Mouse (Mus musculus) heart, embryonic 13.5 days (tissue): ENCODE measurements around the gene Dnajb14. TPM values are rescaled to one million over a fixed set of nuclear protein-coding genes. Genes with fewer than 3 reads are reported as not detected.

ENCODE experiments used
- ATAC-seq: fragments of 200-750 bp; cut with Nextera tagmentation; 2 replicates; pipeline ENCODE4 v1.8.0; 2017; ENCODE audit warnings: moderate TSS enrichment; ENCODE audit not compliant: insufficient number of reproducible peaks, low FRiP score, low TSS enrichment; ENCODE audit errors: extremely low read depth
- H3K27ac ChIP-seq: fragments of 300-500 bp; sonication (generic); replicated peaks from 2 replicates; pipeline ENCODE4 v1.5.1; 2015; ENCODE audit warnings: moderate library complexity, mild to moderate bottlenecking, inconsistent platforms
- H3K27me3 ChIP-seq: fragments of 300-500 bp; sonication (generic); replicated peaks from 2 replicates; pipeline ENCODE4 v1.6.1; 2015; ENCODE audit warnings: mild to moderate bottlenecking, inconsistent platforms
- H3K36me3 ChIP-seq: fragments of 300-500 bp; sonication (generic); 2 replicates; pipeline ENCODE4 v1.6.1; 2015; ENCODE audit warnings: mild to moderate bottlenecking, inconsistent platforms
- H3K4me1 ChIP-seq: fragments of 300-500 bp; sonication (generic); 2 replicates; pipeline ENCODE4 v1.6.1; 2015; ENCODE audit warnings: inconsistent platforms
- H3K4me2 ChIP-seq: fragments of 300-500 bp; sonication (generic); 2 replicates; pipeline ENCODE4 v1.6.1; 2015; ENCODE audit warnings: inconsistent platforms, mild to moderate bottlenecking, moderate library complexity
- H3K4me3 ChIP-seq: fragments of 300-500 bp; sonication (generic); 2 replicates; pipeline ENCODE4 v1.5.1; 2015; ENCODE audit warnings: moderate library complexity, mild to moderate bottlenecking, inconsistent platforms
- H3K9ac ChIP-seq: fragments of 300-500 bp; sonication (generic); 2 replicates; pipeline ENCODE4 v1.6.1; 2015; ENCODE audit warnings: inconsistent platforms, mild to moderate bottlenecking, moderate library complexity
- H3K9me3 ChIP-seq: fragments of 300-500 bp; sonication (generic); 2 replicates; pipeline ENCODE4 v1.6.1; 2016; ENCODE audit warnings: inconsistent platforms
- WGBS: fragments of 180-500 bp; shearing (Covaris S2); methylation state at CpG from one replicate; pipeline ENCODE4 v1.1.7; 2015; ENCODE audit warnings: mixed read lengths; 5-methylcytosine and 5-hydroxymethylcytosine counted together
- polyA plus RNA-seq: library from polyadenylated mRNA; unstranded; fragments of >200 nt; fragmentation: Nextera tagmentation; extraction: Ambion mirVana; gene quantifications from 2 replicates; pipeline ENCODE4 v1.2.1, GENCODE M21; 2015

Gene Dnajb14
- polyA plus RNA-seq, 1 experiment from 2014 or later = 7.4 TPM

DNA sequence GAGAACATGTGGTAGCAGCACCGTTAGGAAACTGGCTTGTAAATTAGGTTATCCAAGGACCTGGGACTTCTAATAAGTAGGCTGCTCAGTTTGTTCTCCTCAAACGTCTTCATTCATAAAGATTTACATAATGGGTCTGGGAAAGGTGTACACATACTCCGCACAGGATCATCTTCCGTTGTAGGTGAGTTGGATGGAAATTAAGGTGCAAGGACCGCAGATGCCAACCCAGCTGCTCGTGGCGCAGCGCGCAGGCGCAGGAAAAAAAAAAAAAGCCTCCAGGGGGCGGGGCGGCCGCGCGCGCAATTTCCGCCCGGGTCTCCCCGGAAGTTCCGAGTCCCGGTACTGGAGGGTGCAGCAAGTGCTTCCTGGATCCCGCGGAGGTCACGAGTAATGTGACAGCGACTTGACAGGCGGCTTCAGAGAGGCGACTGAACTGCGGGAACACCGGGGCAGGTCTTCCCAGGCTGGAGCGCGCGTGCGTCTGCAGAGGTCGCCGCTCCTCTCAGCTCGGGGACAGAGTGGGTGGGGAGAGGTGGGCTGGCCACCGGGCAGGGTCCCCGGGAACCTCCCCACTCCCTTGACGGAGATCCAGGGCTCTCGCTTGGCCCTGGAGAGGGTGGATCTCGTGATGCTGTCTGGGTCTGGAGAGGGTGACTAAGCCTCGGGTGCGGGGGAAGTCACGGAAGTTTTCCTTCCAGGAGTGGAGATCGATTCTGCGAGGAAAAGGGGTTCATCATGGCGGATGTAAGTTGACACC, 50.9 kb downstream of the Dnajb14 start, which contains the start of gene Lamtor3:
Lamtor3 (plus strand) TSS at position 335 of the 760 bp plus-strand sequence.
- no peaks in the 10 kb centered on the region for H3K9me3 ChIP-seq
- peaks cover 19% of the 10 kb centered on the region for H3K4me1 ChIP-seq
- 0% methylated on average over 47 of the region's 47 CpGs for WGBS
- H3K9ac ChIP-seq = peak within 1 kb of the TSS; percentile 90
- peak within 1 kb of the TSS; percentile 74 for H3K4me2 ChIP-seq
- H3K27me3 ChIP-seq = no peaks in the 10 kb centered on the region
- ATAC-seq = peak; percentile 89
- peak within 1 kb of the TSS; percentile 76 for H3K27ac ChIP-seq
- H3K4me3 ChIP-seq = peak within 1 kb of the TSS; percentile 71
- peaks cover 21% of the 10 kb centered on the region for H3K36me3 ChIP-seq

DNA sequence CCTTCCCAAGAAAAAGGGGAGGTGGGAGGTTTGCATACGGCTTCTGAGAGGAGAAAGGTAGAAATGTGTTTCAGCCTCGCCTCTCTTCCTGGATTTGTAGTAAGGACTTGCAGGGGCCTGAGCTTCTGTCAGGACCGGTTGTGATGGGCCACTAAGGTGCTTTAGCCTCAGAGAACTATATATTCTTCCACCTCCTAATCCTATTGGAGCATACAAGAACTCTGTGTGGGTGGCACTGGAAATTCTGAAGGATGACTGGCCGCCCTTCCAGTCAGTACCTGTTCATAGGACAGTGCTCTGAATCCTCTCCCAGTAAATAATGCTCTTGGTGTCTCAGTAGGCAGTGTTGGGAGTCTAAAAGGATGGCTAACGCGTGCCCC, 51.4 kb downstream of the Dnajb14 start:
- Histone ChIP-seq H3K27ac (peak overlapping the region; percentile 76), H3K9ac (peak overlapping the region; percentile 90), H3K4me3 (peak overlapping the region; percentile 71), H3K36me3 (peaks cover 26% of the 10 kb centered on the region), H3K4me1 (peaks cover 19% of the 10 kb centered on the region), H3K9me3 (no peaks in the 10 kb centered on the region), H3K27me3 (no peaks in the 10 kb centered on the region), H3K4me2 (peak overlapping the region; percentile 74)
- no peak; the same call in 1 of the 2 replicates for ATAC-seq
- 14% methylated on average over 6 of the region's 6 CpGs for WGBS

DNA sequence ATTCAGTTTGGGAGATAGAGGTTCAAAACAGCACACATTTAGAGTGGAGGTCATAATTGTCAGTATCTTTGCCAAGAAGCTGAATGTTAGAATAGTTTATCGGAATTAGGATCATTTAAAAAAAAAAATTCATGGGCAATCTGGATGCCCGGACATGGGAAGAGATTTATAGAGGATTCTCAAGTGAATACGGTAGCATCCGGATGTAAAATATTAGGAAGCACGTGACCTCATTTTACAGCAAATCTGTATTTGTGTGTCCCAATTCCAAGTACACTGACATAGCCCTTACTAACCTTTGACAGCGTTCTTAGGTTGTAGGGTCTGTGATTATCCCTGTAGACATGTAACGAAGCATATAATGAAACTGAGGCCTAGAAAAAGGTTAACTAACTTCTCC, 51.9 kb downstream of the Dnajb14 start:
- 88% methylated on average over 7 of the region's 7 CpGs for WGBS
- peak overlapping the region; percentile 74 for H3K4me2 ChIP-seq
- H3K4me3 ChIP-seq = peak overlapping the region; percentile 71
- ATAC-seq = no peak
- H3K27me3 ChIP-seq = no peaks in the 10 kb centered on the region
- peak overlapping the region; percentile 76 for H3K27ac ChIP-seq
- no peaks in the 10 kb centered on the region for H3K9me3 ChIP-seq
- peak overlapping the region; percentile 90 for H3K9ac ChIP-seq
- H3K4me1 ChIP-seq = peaks cover 19% of the 10 kb centered on the region
- peaks cover 31% of the 10 kb centered on the region for H3K36me3 ChIP-seq

DNA sequence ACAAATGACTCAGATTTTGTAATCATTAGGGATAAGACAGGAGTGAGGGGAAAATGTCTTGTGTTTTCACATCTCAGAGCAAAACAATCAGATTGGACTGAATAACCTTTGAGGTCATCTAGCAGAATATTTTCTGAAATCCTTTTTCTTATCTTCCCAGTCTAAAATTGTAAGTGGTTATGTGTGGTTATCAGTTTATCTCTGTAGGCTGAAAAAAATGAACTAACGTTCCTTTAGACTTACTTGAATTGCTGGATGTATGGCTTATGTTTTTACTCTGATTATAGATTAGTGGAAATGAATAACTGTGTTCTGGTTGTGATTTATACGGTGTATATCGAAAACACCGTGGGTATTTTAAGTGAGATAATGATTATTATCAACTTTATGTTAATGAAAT, 53.1 kb downstream of the Dnajb14 start:
- Histone ChIP-seq H3K27me3 (no peaks in the 10 kb centered on the region), H3K36me3 (peaks cover 42% of the 10 kb centered on the region), H3K4me2 (no peak overlapping the region), H3K27ac (no peak overlapping the region), H3K4me1 (peaks cover 19% of the 10 kb centered on the region), H3K4me3 (no peak overlapping the region), H3K9ac (no peak overlapping the region), H3K9me3 (no peaks in the 10 kb centered on the region)
- WGBS = 90% methylated on average over 4 of the region's 4 CpGs
- no peak for ATAC-seq

DNA sequence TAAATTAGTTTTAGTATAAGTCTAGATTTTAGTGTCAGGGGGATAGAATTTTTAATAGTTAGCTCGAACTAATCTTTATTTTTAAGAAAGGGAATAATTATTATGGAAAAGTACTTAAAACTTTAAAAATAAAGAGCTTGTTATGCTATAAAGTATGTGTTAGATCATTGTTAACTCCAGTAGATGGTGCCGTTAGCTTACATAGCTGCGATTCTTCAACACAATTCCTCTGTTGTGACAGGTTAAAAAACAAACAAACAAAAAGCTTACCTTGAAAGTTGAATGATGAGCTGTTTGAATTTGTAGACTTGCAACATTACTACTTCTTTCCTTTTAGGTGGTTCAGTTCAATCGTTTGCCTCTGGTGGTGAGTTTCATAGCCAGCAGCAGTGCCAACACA, 59.5 kb downstream of the Dnajb14 start:
- no peaks in the 10 kb centered on the region for H3K27me3 ChIP-seq
- H3K4me3 ChIP-seq = no peak overlapping the region
- WGBS = 88% methylated on average over 4 of the region's 4 CpGs
- no peak overlapping the region for H3K4me2 ChIP-seq
- no peak for ATAC-seq
- H3K4me1 ChIP-seq = 0 out of 2 replicates have a peak, but pooled peaks cover 2% of the 10 kb centered on the region
- H3K27ac ChIP-seq = no peak overlapping the region
- no peak overlapping the region for H3K9ac ChIP-seq
- no peaks in the 10 kb centered on the region for H3K9me3 ChIP-seq
- H3K36me3 ChIP-seq = peaks cover 85% of the 10 kb centered on the region

DNA sequence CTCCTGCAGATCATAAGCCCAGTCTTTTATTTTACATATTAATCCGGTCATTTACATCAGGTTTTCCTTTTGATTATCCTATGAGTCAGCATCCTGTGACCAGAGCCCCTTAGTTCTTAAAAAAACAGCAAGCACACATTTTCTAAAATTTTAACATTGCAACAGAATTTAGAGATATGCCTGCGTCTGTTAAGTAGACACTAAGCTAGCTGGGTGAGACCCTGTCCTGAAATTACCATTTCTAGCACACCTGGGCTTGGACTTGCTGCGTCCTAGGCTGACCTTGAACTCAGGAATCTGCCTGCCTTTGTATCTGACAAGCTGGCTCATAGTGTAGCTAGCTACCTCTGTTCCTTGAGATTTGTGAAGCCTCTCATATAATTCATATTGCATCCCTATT, 62.5 kb downstream of the Dnajb14 start:
- peaks cover 2% of the 10 kb centered on the region; the same call in 1 of the 2 replicates for H3K4me1 ChIP-seq
- peaks cover 94% of the 10 kb centered on the region for H3K36me3 ChIP-seq
- no peaks in the 10 kb centered on the region for H3K9me3 ChIP-seq
- no peaks in the 10 kb centered on the region for H3K27me3 ChIP-seq
- no peak overlapping the region for H3K4me2 ChIP-seq
- no peak overlapping the region for H3K4me3 ChIP-seq
- ATAC-seq = no peak
- no peak overlapping the region for H3K27ac ChIP-seq
- H3K9ac ChIP-seq = no peak overlapping the region
- 77% methylated on average over 3 of the region's 3 CpGs for WGBS

DNA sequence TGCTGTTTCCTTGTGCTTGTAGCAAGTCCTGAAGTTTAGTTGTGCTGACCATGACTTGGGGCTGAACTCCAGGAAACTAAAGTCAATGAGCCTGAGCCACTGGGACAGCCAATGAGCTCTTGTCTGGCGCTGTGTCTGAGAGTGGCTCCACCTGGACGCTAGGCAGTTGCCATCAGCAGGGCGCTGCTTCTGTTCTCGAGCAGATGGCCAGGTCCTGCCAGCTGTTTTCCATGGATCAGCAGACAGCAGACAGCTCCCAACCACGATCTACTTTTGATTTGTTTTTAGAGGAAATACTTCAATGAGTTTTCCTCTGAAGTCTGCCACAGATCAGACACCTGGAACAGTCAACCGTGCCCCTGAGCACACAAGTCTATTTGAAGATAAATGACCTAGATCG, 65.3 kb downstream of the Dnajb14 start:
- Histone ChIP-seq H3K27ac (no peak overlapping the region), H3K4me1 (peaks cover 2% of the 10 kb centered on the region; the same call in 1 of the 2 replicates), H3K27me3 (no peaks in the 10 kb centered on the region), H3K4me3 (no peak overlapping the region), H3K9ac (no peak overlapping the region), H3K4me2 (no peak overlapping the region), H3K9me3 (no peaks in the 10 kb centered on the region), H3K36me3 (peaks cover 82% of the 10 kb centered on the region)
- 71% methylated on average over 7 of the region's 7 CpGs for WGBS
- ATAC-seq = no peak

DNA sequence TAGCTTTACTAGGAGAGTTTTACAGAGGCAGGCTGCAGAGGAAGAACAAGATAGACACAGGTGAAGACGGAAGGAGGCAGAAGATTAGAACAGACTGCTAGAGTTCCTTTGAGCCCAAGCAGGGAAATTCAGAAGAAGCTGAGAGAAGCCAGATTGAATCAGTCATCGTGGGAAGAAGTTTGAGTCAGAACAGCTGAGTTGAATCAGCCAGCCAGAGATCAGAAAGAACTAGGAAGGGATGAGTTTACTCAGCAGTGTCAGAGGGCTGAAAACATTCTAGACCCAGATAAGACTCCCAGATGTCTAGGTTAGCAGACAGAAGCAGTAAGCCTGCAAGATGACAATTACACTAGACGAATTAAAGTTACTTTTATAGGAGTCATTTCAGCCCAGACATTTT, 66.5 kb downstream of the Dnajb14 start:
- no peaks in the 10 kb centered on the region for H3K27me3 ChIP-seq
- no peak overlapping the region for H3K4me2 ChIP-seq
- H3K9me3 ChIP-seq = no peaks in the 10 kb centered on the region
- no peak overlapping the region for H3K9ac ChIP-seq
- 57% methylated on average over 3 of the region's 3 CpGs for WGBS
- no peak for ATAC-seq
- no peak overlapping the region for H3K4me3 ChIP-seq
- H3K27ac ChIP-seq = no peak overlapping the region
- H3K4me1 ChIP-seq = peaks cover 9% of the 10 kb centered on the region
- peaks cover 73% of the 10 kb centered on the region for H3K36me3 ChIP-seq

DNA sequence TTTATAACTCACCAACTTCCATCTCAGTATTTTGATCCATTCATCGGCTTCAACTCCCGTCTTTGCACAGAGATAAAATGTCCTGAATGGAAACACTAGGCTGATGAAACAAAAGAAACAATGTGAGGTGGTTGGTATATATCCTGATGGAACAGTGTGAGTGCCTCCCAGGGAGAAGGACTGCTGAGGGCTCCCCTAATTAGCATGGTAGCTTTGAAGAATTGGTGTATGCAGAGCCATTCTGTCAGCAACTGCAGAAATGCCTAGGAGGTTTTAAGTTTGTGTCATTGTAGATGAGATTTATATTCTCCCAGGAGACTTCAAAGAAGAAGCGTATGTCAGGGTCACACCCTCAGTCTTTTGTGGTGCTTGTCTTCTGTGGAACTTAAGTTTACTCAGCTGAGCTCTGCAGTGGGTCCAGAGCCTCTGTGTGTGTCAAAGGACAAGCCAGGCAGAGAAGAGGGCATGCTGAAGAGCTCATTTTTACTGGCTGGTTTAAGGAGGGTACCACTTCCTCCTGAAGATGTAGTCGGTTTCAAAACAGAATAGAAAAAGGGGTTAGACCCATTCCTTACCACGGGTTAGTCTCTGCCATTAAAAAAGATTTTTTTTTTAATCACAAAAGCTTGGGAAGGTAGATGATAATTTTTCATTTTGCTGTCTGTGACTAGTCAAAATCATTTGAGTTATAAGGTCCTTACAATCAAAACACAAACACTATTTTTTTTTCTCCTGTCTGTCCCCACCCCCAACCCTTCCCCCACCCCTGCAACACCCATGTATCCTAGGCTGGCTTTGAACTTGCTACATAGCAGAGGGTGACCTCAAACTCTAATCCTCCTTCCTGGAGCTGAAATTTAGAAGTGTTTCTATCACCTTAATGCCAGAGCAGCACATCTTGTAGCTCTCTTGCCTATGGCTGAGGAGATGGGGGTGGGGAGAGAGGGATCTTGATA, 68.4 kb downstream of the Dnajb14 start:
- WGBS = 61% methylated on average over 5 of the region's 5 CpGs

DNA sequence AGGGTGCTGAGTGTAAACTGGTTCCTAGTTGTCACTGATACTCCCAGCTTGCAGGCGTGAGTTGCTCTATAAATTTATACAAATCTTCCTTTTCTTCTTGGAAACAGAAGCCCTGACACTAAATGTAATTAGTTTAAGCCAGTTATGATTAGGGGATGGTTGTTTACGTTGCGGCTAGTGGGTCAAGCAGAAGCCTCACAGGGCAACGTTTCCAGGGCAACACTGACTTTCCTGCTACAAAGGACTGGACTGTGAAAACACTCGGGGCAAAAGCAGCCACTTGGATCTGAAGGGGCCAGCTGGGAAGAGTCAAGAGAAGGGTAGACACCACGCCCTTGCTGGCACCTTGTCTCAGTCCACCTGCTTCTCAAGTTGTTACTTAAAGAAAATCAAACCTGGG, 69.1 kb downstream of the Dnajb14 start:
- Histone ChIP-seq H3K9ac (no peak overlapping the region), H3K4me3 (no peak overlapping the region), H3K4me2 (no peak overlapping the region), H3K27me3 (no peaks in the 10 kb centered on the region), H3K27ac (no peak overlapping the region), H3K9me3 (no peaks in the 10 kb centered on the region), H3K4me1 (peaks cover 26% of the 10 kb centered on the region), H3K36me3 (peaks cover 49% of the 10 kb centered on the region)
- 45% methylated on average over 6 of the region's 6 CpGs for WGBS
- ATAC-seq = no peak

More for the DNA sequence above, 68.4 kb downstream of the Dnajb14 start:
- H3K4me1 ChIP-seq = peaks cover 19% of the 10 kb centered on the region
- no peak for ATAC-seq
- H3K4me3 ChIP-seq = no peak overlapping the region
- H3K27me3 ChIP-seq = no peaks in the 10 kb centered on the region
- H3K36me3 ChIP-seq = peaks cover 55% of the 10 kb centered on the region
- H3K4me2 ChIP-seq = no peak overlapping the region
- no peaks in the 10 kb centered on the region for H3K9me3 ChIP-seq
- no peak overlapping the region for H3K9ac ChIP-seq
- H3K27ac ChIP-seq = no peak overlapping the region

DNA sequence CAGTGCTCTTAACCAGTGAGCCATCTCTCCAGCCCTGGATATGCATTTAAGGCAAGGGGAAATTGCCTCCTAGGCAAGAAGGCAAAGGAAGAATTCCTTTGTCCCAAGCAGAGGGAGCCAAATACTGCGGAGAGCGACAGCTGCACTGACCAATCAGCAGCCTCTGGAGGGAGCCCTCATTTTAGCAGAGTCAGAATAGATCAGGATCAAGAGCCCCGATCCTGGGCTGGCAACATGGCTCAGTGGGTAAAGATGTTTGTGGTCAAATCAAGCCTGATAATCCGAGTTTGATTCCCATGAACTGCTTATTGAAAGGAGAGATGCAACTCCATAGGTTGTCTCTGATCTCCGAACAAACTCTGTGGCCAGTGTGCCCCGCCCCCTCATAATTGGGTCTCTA, 71.1 kb downstream of the Dnajb14 start:
- 0 out of 2 replicates have a peak overlapping the region, but pooled peaks have one; percentile 9 for H3K27ac ChIP-seq
- ATAC-seq = no peak
- H3K4me1 ChIP-seq = peaks cover 36% of the 10 kb centered on the region
- WGBS = 34% methylated on average over 6 of the region's 6 CpGs
- H3K9ac ChIP-seq = 0 out of 2 replicates have a peak overlapping the region, but pooled peaks have one; percentile 8
- H3K27me3 ChIP-seq = no peaks in the 10 kb centered on the region
- peak overlapping the region; percentile 31 for H3K4me3 ChIP-seq
- H3K9me3 ChIP-seq = no peaks in the 10 kb centered on the region
- H3K4me2 ChIP-seq = peak overlapping the region; percentile 58
- peaks cover 30% of the 10 kb centered on the region for H3K36me3 ChIP-seq
